Mouse (Mus musculus) embryo, embryonic 11 days (tissue): ENCODE results near the gene Kcnq4.

Source experiments
- DNase-seq: peaks from one replicate; pipeline ENCODE4 v3.0.0-alpha.2; 2015

Kcnq4 gene

DNA sequence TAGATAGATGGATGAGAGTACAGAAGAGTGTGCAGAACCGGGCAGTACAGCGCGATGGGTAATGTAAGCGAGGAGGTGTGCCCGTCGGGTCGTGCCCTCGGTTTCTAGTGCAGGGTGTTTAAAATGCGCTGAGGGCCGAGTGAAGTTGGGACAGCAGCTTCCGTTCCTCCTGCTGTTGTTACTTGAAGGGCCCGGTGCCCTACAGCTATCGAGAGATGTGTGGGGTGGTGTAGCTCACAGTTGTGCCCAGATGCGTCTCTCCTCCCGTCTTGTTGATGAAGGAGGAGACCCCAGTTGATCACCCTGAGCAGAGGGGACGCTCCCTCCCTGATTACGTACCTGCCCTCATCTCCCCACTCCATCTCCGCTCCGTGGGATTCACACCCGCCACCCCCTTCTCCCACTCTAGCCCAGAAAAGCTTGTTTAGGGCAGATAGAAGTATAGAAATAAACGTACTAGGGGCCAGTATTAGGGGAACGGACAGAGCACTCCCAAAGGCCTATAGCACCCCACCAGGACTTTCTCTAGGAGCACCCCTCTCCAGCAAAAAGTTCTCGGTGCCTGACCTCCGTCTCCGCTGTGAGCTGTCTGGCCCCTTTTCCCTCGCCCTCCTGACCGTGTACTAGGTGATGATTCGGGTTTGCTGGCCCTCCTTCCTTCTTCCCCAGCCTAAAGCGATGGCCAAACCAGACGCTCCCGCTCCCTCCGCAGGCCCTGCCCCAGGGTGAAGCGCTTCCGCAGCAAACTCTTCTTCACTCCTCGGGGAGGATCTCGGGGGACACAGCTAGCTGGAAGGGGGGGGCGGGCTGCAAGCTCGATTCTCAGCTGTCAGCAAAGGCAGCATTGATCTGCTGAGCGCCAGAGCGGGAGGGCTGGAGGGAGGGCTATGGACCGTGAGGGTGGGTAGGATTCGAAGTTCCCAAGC, at the start of gene Kcnq4:
Kcnq4 (minus strand) TSS at position 672 of the 926 bp plus-strand sequence.
- DNase-seq, result peak; percentile 23

DNA sequence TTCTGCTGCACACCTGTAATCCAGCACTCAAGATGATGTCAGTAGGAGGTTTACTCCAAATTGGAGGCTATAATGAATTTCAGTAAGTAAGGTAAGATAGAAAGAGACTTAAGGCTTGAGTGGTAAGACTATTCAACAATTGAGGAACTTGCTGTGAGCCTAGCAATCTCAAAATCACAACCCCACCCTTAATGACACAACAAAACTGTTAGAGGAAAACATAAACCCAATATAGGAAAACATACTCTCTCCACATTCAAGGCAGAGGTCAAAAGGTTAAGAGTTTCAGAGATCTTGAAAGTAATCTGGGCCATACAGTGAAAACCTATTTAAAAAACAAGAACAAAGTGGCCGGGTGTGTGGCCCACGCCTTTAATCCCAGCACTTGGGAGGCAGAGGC, 48.3 kb upstream of the Kcnq4 start:
- no peak for DNase-seq

DNA sequence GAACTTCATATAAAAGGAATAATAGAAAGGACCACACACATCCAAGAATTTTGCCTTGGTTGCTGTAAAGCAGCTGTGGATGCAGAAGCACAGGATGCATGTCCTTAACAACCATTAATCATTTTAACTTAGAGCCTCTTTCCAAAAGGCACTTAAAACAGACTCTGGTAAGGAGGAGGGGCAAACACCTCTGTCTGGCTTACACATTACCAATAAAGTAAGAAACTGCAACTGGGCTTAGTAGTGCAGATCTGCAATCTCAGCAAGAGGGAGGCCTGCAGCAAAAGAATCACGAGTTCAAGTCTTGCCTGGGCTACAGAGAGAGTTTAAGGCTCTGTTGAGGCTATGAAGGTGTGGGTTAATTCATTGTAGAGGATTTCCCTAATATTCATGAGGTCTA, 47.2 kb upstream of the Kcnq4 start:
- DNase-seq, result no peak

DNA sequence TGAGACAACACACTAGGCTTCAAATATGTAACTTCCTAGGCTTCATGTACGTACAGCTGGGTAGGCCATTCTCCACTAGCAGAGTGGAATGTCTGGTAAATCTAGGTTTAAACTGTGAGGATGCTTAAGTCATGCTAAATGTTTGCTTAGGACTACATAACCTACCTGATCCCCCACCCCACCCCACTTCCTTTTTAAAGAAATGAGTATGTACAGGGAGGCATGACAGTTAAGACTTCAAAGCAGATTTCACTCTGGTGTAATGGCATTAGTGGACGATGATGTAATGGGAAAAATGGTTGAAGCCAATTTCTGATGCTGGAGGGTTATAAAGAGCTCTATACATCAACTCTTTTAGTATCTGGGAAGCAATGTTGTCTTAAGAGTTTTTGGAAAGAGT, 44.5 kb upstream of the Kcnq4 start:
- no peak for DNase-seq

DNA sequence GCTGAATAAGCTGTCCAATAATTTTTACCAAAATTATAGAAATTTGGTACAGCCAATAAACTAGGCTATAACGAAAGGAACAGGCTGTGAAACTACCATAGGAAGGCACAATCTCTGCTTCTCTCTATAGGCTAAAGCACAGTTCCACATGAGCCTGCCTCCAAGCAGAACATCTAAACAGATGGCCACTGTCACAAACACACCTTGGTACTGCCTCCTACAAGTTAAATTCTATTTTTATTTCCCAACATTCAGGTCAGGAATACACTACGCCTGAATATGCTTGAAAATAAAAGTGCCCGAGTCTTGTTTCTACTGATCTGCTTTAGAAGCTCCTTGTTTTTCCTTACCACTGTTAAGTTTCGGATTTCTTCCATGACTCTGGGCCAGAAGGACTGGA, 41.6 kb upstream of the Kcnq4 start:
- DNase-seq, result no peak

DNA sequence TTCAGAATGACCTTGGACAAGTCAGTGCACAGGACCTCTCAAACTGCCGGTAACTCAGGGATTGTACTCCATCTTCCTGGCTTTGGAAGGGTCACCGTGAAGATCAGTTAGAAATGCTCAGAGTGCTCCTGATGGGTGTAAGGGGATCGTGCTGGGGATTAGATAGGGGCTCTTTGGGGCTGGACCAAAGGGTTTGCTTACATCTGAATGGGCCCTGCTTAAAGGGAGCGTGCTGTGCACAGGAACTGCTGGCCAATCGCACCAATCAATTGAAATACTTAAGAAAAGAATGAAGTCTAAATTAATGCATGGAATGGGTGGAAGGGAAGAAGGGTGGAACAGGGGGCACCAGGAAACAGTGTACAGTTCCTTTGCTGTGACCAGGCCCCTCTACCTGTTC, 7.4 kb upstream of the Kcnq4 start:
- DNase-seq, result no peak

DNA sequence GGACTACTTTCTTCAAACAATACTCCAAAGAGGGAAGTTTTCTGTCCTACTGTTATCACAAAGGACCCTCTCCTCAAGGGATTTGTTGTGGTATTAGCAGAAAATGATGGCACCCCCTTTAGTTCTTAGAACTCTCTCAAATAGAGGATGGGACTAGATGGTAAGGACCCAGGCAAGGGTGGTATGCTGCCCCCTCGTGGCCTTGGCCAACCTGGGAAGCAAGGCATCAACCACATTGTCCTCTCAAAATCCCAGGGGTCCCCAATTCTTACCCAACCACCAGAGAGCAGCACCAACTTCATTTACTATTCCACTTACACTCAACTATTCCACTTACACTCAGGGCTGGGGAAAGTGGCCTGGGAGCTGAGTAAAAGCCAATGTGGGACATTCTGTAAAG, 6.9 kb upstream of the Kcnq4 start:
- DNase-seq, result peak; percentile 74

DNA sequence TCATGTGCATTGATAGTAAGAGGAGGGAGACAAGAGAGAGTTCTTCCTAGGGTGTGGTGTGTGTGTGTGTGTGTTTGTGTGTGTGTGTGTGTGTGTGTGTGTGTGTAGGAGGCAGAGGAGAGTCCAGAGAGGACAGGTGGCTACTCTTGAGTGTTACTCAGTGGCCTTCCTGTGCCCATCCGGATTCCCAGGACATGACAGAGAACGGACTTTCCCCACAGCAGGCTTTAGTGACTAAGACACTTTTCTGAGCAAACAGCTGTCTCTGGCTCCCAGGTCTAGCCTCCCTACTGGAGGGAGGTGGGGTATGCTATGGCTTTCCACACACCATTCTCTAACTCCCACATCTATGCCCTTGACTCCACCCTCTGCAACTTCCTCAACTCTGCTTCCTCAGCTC, 1.2 kb upstream of the Kcnq4 start:
- DNase-seq, result no peak

DNA sequence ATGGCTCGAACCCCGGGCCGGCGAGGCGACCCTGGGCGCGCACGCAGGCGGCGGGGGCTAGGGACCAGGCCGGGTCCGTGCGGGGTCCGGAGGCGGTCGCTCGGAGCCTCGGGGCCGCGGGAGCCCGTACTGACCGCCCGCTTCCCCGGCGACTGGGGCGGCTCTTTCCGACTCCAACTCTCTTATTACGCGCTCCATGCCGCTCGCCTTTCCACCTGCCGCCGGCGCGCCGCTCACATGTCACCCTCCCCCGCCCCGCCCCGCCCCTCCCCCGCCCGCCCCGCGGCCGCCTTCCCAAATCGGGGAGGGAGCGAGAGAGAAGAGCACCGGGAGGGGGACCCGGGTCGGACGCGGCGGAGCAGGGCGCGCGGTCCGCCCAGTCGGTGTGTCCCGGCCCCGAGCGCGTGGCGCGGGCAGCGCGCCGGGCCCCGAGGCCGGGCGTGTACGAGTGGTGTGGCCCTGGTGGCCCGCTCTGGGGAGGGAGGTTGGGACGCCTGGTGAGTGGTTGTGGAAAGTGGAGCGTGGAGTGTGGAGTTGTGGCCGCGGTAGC, 1.1 kb downstream of the Kcnq4 start:
- DNase-seq, result peak; percentile 60

DNA sequence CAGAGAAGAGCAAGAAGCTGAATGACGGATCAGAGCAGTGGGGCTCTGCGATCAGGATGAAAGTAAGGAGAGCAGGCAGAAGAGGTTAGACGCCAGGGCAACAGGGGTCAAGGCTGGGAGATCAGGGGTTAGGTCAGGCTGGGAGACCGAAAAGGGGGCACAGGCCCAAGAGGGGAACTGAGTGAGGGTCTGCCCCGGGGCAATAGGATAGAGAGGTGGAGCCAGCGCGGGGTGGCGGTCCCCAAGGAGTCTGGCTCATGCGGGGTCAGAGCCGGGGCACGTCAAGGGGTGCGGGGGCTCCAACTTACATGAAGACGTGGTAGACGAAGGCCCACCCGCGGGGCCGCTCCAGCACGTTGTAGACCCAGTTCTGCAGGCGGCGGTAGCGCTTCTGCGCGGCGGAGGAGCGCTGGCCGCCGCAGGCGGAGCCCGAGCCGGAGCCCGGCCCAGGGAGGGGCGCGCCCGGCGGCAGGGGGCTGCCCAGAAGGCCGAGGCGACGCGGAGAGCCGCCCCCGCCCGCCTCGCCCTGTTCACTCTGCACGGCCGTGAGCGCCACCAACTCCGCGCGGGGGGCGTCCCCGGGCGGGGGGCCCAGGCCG, 1.8 kb downstream of the Kcnq4 start:
- DNase-seq, result peak; percentile 66

DNA sequence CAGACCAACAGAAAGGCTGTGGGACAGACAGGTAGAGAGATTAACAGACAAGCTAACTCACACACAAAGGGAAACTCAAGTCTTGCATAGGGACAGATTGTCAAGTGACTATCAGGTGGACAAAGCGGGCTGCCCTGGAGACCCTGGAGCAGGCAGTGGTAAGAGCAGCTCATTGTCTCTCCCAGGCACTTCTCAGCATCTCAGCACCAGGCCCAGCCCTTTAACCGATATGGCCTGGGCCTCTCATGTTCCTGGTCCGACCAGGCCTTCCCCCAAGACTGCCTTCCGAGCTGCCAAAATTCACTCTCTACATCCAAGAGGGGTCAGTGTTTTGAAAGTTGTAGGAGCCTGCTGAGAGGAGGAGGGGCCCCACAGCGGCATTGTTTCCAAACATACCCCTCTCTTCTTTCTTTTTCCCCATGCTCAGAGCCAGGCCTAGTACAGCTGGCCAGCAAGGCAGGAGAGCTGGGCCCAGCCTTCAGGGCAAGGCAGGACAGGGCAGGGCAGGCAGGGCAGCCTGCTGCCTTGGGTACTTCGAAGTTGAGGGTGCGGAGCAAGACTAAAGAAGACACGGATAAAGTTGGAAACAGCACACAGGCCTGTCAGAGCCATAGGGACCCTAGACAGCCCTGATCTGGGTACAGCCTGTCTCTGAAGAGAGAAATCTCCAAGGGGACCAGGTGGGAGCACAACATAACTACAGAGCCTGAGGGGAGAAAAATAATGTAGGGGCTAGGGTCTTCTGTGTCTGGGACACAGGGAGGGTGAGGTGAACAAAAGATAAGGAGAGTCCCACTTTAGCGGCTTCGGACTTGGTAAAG, 2.5 kb downstream of the Kcnq4 start:
- DNase-seq, result peak; percentile 26

DNA sequence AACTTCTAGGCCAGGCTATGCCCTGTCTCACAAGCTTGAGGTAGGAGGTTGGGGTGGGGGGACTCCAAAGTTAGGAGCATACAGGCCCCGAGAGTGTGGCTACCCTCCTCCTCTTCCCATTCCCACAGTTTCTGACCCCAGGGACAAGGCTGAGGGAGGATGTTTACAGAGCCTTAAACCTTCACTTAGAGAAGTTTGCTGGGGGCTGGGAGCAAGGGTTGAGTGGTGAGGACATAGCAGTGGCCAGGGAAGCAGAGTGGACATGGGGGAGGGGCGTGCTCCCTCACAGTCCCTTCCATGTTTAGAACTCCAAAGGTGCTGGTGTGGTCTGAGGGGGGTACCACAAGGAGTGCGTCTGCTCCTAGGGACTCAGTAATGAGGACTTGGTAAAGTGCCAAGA, 4.8 kb downstream of the Kcnq4 start:
- DNase-seq, result no peak

DNA sequence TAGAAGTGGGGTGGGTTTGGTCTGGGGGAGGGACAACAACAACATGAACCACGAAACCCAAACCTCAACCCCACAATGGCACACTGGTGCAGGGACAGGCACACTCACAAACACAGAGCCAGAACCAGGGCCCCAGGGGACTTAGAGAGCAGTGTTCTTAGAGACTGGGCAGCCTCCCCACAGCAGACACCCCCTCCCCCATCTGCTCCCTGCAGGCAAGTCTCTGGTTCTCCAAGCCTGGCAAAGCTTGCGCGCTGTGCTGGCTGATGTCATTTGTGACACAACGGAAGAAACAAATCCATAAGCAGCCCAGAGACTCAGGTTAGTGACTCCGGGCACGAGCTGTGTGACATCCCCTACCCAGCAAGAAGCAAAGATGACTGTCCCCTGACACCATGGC, 7.1 kb downstream of the Kcnq4 start:
- DNase-seq, result peak; percentile 31

DNA sequence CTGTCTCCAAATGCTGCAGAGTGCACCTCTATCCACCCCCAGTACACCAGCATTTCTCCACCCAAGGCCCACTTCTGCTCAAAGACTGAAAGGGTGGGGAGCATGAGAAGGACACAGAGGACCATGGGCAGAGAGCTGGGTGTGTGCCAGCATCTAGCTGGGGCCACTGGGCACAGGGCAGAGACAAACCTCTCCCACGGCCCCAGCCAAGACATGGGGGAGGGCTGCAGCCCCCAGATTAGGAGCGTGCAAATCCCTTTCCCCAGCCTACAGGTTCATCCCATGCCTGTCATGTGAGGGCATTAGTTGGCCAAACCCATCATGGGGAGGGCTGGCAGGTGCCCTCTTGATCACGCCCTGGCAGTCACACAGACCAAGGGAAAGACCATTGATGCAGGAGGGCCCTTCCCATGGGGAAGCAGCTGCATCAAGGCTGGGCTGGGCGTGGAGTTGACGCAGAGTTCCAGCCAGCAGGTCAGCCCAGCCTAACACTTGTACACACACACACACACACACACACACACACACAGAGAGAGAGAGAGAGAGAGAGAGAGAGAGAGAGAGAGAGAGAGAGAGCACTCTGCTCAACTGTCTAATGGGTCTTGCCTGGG, 14.3 kb downstream of the Kcnq4 start:
- no peak for DNase-seq

DNA sequence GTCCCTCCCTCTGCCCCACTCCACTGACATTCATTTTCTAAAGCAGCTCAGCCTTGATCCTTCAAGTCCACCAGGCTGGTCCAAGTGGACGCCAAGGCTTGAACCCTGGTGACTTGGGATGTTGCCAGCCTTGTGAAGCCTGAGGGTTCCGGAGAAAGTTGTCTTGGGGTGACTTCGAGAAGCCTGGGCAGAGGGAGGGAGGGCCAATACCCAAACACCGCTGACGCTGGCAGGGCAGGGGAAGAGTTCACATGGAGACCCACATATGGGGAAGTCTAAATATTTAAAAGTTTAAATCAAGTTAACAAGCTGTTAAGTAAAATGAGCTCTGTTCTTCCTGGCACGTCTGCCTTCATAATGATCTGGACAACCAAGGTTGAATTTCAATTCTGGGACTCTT, 15.7 kb downstream of the Kcnq4 start:
- no peak for DNase-seq

DNA sequence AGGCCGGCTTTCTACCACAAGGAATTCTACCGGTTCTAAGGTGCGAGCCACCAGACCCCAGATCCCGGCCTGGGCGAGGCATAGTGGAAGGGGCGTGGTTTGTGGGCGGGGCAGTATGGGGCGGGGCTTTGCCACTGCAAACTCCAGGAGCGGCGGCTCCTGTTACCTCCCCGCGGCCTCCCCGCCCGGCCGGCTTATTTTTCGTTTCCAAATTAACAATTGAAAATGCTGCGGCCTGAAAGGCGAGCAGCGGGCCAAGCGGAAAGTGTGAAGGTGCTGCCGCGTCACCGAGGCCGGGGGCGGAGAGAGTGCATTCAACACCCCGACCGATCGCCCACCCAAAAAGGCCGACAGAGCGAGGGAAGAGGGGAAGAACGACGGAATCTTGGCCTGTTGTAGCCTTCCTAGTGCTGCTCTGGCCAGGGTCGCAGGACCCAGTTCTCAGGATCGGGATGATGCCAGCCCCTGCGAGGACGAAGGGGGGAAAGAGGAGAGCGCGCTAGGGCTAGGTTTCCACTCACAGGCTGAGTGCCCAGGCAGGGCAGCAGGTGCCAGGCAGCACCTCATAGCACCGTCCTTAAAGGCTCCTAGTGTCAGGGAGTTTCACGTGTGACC, 17.3 kb downstream of the Kcnq4 start:
- peak; percentile 90 for DNase-seq

DNA sequence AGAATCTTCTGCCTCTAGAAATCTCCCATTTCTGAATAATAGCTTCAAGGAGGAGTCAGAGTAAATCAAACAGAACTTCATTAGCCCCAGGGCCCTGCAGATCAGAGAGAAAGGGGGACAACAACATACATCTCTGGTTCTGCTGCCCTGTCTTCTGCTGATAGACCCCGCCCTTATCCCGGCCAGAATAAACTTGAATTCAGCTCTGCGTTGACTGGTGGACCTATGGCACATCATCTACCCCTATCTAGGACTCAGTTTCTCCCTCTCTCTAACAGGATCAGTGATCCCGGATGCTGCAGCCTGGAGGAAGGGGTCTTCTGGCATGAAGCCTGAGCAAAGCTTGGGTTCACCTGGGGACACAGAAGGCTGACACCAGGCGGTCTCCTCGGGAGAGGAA, 17.8 kb downstream of the Kcnq4 start:
- DNase-seq, result no peak

DNA sequence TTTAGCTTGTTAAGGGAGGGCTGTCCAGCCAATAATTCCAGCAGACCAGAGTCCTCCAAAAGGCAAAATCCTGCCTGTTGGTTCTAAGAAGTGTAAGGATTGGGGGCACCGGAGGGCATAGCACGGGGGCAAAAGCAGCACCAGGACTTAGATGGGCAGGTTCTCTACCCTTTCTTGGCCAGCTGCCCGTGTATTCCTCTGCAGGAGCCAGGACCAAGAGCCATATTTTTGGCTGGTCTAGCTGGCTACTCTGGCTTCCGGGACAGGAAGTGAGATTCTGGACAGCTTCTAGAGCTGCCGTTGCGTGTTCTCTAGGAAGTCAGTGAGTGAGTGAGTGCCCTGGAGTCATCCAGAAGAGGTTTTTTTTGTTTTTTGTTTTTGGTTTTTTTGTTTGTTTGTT, 18.3 kb downstream of the Kcnq4 start:
- DNase-seq, result peak; percentile 16

DNA sequence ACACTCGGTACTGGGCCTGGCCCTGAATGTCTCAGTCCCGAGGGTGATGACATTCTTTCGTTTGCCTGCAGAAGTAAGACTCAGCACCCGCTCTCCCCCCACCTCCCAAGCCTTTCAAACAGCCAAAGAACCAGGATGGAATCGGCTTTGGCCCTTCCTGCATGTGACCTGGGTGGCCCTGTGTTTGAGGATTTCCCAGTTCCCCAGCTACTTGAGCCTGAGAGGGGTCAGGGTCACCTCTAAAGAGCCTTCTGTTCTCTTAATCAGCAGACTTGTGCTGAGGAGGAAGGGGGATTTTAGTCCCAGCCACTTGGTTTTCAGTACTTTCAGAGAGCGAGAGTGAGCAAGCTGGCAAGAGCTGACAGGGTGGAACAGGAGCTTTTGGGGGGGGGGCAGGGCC, 19.0 kb downstream of the Kcnq4 start:
- DNase-seq, result peak; percentile 44

DNA sequence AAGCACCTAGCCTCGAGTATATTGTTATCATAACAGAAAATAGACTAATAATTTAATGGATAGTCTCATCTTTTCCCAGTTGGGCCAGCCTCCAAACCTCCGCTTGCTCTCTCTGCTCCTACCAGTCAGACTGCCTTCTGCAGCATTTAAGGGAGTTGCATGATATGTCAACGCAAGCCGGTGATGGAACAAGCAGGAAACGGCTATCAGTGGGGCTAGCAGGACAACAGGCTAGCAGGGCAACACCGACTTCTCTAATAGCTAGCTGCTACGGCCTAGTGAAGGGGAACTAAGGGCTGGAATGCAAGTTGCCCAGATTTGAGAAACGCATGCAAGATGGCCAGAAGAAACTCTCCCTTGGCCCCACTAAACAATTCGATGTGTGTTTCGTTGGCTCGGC, 20.6 kb downstream of the Kcnq4 start:
- DNase-seq, result no peak

DNA sequence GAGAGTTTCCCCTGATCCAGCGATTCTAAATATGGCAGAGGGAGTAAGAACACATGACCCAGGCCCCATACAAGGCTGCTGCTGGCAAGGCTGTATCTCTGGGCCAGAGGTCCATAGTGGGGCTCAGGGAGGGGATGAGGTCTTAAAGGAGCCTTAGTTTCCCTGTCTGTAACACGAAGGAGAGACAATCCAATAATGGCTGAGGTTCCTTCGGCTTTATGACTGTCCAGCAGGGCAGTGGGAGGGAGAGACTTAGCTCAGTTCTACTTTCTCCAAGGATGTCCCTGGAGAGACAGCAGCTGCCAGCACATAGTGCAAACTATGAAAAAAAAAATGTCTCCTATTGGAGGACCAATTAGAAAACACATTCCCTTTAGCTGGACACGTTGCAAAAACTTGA, 22.2 kb downstream of the Kcnq4 start:
- no peak for DNase-seq

DNA sequence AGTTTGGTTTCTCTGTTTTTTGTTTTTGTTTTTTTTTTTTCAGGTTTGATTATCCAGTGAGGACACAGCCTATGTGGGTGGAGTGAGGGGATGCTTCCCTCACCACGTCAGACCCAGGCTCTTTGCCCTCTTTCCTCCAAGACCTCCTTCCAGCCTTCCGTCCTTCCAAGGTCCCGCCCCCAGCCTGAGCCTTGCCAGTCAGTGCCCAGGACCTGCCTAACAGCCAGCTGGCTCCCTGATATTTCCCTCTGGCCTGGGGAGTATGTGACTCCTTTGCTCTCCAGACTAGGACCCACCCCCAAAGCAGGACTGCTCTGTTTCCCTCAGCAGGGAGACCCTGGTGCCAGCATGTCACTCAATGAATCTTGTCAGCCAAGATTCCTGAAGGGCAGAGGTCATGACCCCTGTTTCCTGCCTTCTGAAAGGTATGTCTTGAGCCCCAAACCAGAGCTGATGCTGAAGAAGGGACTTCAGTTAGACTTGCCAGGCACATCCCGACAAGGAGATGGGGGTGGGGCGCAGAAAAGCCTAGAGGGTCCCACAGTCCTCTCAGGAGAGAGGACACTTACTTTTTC, 22.8 kb downstream of the Kcnq4 start:
- DNase-seq, result peak; percentile 27
